Mouse (Mus musculus) MEL (cell line): ENCODE data around the gene Aatk. TPM values are rescaled to one million over a fixed set of nuclear protein-coding genes. Genes with fewer than 3 reads are reported as not detected.

Source experiments
- DNase-seq: peaks from one replicate; pipeline ENCODE4 v3.0.0; 2011; ENCODE audit warnings: low read depth, low spot score
- H3K27ac ChIP-seq: 2 replicates; pipeline ENCODE4 v1.5.1; 2012; ENCODE audit warnings: low read depth, mild to moderate bottlenecking, control low read depth, low read length, moderate library complexity; ENCODE audit not compliant: control insufficient read depth
- H3K27me3 ChIP-seq, 2 experiments: fragments of 150-350 bp in 1 of 2; sonication (generic) in 1 of 2; 2 replicates each; pipeline ENCODE4 v1.6.1; 2012; ENCODE audit warnings: low read length in 2 of 2, mild to moderate bottlenecking in 2 of 2, improper control_type of control experiment in 1 of 2, moderate library complexity in 1 of 2; ENCODE audit not compliant: insufficient read depth in 2 of 2, control insufficient read depth in 1 of 2
- H3K36me3 ChIP-seq, 2 experiments: 2 replicates each; pipeline ENCODE4 v1.6.1; 2012 to 2014; ENCODE audit warnings: low read length in 2 of 2, improper control_type of control experiment in 1 of 2, inconsistent platforms in 1 of 2, mild to moderate bottlenecking in 1 of 2; ENCODE audit not compliant: insufficient read depth in 2 of 2, control insufficient read depth in 1 of 2
- H3K4me1 ChIP-seq, 2 experiments: fragments of 150-350 bp in 1 of 2; sonication (generic) in 1 of 2; 2 replicates each; pipeline ENCODE4 v1.6.1; 2012; ENCODE audit warnings: low read length in 2 of 2, improper control_type of control experiment in 1 of 2, mild to moderate bottlenecking in 1 of 2; ENCODE audit not compliant: insufficient read depth in 2 of 2, control insufficient read depth in 1 of 2
- H3K4me3 ChIP-seq, 2 experiments: fragments of 150-350 bp in 1 of 2; sonication (generic) in 1 of 2; 2 replicates each; pipeline ENCODE4 v1.5.1; 2012; ENCODE audit warnings: low read depth in 2 of 2, low read length in 2 of 2, mild to moderate bottlenecking in 2 of 2, moderate library complexity in 2 of 2, control low read depth in 1 of 2, improper control_type of control experiment in 1 of 2; ENCODE audit not compliant: control insufficient read depth in 1 of 2, insufficient read depth in 1 of 2
- H3K79me2 ChIP-seq: 2 replicates; pipeline ENCODE4 v1.6.1; 2012; ENCODE audit warnings: mild to moderate bottlenecking, low read length, moderate library complexity; ENCODE audit not compliant: control insufficient read depth, poor library complexity, insufficient read depth
- H3K9ac ChIP-seq: 2 replicates; pipeline ENCODE4 v1.6.1; 2012; ENCODE audit warnings: low read depth, mild to moderate bottlenecking, control low read depth, low read length, moderate library complexity; ENCODE audit not compliant: control insufficient read depth, poor library complexity, severe bottlenecking
- H3K9me3 ChIP-seq: fragments of 150-350 bp; sonication (generic); replicated peaks from 2 replicates; pipeline ENCODE4 v1.6.1; 2012; ENCODE audit warnings: mild to moderate bottlenecking, low read length, improper control_type of control experiment, moderate library complexity; ENCODE audit not compliant: insufficient read depth
- BHLHE40 ChIP-seq: IDR thresholded peaks from 2 replicates; pipeline ENCODE4 v1.6.1; 2012; ENCODE audit warnings: low read depth, mild to moderate bottlenecking, inconsistent platforms, low read length, improper control_type of control experiment, borderline replicate concordance
- CHD1 ChIP-seq: IDR thresholded peaks from 2 replicates; pipeline ENCODE4 v1.6.1; 2012; ENCODE audit warnings: low read depth, mild to moderate bottlenecking, inconsistent platforms, low read length, improper control_type of control experiment
- CHD2 ChIP-seq: IDR thresholded peaks from 2 replicates; pipeline ENCODE4 v1.6.1; 2011; ENCODE audit warnings: low read length, improper control_type of control experiment
- E2F4 ChIP-seq: IDR thresholded peaks from 2 replicates; pipeline ENCODE4 v1.6.1; 2011; ENCODE audit warnings: low read depth, low read length, improper control_type of control experiment, borderline replicate concordance
- ELF1 ChIP-seq: IDR thresholded peaks from 2 replicates; pipeline ENCODE4 v1.6.1; 2014; ENCODE audit warnings: low read depth, mild to moderate bottlenecking, inconsistent platforms, low read length, improper control_type of control experiment, moderate library complexity
- EP300 ChIP-seq, 2 experiments: IDR thresholded peaks; 2 replicates each; pipeline ENCODE4 v1.6.1; 2011; ENCODE audit warnings: improper control_type of control experiment in 2 of 2, low read length in 2 of 2, low read depth in 1 of 2, mild to moderate bottlenecking in 1 of 2
- ETS1 ChIP-seq: IDR thresholded peaks from 2 replicates; pipeline ENCODE4 v1.6.1; 2012; ENCODE audit warnings: low read depth, mild to moderate bottlenecking, inconsistent platforms, low read length, improper control_type of control experiment, moderate library complexity
- GABPA ChIP-seq: IDR thresholded peaks from 2 replicates; pipeline ENCODE4 v1.6.1; 2012; ENCODE audit warnings: low read depth, mild to moderate bottlenecking, inconsistent platforms, low read length, improper control_type of control experiment, moderate library complexity
- JUND ChIP-seq: IDR thresholded peaks from 2 replicates; pipeline ENCODE4 v1.6.1; 2011; ENCODE audit warnings: low read depth, mild to moderate bottlenecking, improper control_type of control experiment, low read length
- KAT2A ChIP-seq: conservative IDR thresholded peaks from 2 replicates; pipeline ENCODE4 v1.6.1; 2012; ENCODE audit warnings: low read depth, low read length, improper control_type of control experiment, inconsistent platforms
- MAZ ChIP-seq: IDR thresholded peaks from 2 replicates; pipeline ENCODE4 v1.6.1; 2012; ENCODE audit warnings: low read depth, mild to moderate bottlenecking, inconsistent platforms, low read length, improper control_type of control experiment
- MEF2A ChIP-seq: IDR thresholded peaks from 2 replicates; pipeline ENCODE4 v1.6.1; 2014; ENCODE audit warnings: low read depth, mild to moderate bottlenecking, inconsistent platforms, low read length, improper control_type of control experiment; ENCODE audit not compliant: poor library complexity, insufficient replicate concordance, severe bottlenecking; ENCODE audit errors: extremely low read depth
- MXI1 ChIP-seq: IDR thresholded peaks from 2 replicates; pipeline ENCODE4 v1.6.1; 2011; ENCODE audit warnings: mild to moderate bottlenecking, low read depth, low read length, improper control_type of control experiment
- MYB ChIP-seq: IDR thresholded peaks from 2 replicates; pipeline ENCODE4 v1.6.1; 2011; ENCODE audit warnings: mild to moderate bottlenecking, low read depth, low read length, improper control_type of control experiment
- NELFE ChIP-seq: IDR thresholded peaks from 2 replicates; pipeline ENCODE4 v1.6.1; 2011; ENCODE audit warnings: low read depth, low read length, improper control_type of control experiment
- POLR2A ChIP-seq, 2 experiments: IDR thresholded peaks; 2 replicates each; pipeline ENCODE4 v1.6.1; 2011 to 2012; ENCODE audit warnings: low read length in 2 of 2, mild to moderate bottlenecking in 2 of 2, control low read depth in 1 of 2, improper control_type of control experiment in 1 of 2, low read depth in 1 of 2, moderate library complexity in 1 of 2; ENCODE audit not compliant: control insufficient read depth in 1 of 2, insufficient read depth in 1 of 2, poor library complexity in 1 of 2
- RAD21 ChIP-seq: IDR thresholded peaks from 2 replicates; pipeline ENCODE4 v1.6.1; 2011; ENCODE audit warnings: mild to moderate bottlenecking, low read depth, low read length, improper control_type of control experiment
- TBP ChIP-seq: IDR thresholded peaks from 2 replicates; pipeline ENCODE4 v1.8.0; 2011; ENCODE audit warnings: low read depth, low read length, improper control_type of control experiment
- USF2 ChIP-seq, 2 experiments: IDR thresholded peaks; 2 replicates each; pipeline ENCODE4 v1.6.1; 2011 to 2012; ENCODE audit warnings: improper control_type of control experiment in 2 of 2, low read length in 2 of 2, borderline replicate concordance in 1 of 2, inconsistent platforms in 1 of 2, low read depth in 1 of 2, mild to moderate bottlenecking in 1 of 2; ENCODE audit not compliant: insufficient read depth in 1 of 2
- ZC3H11A ChIP-seq: IDR thresholded peaks from 2 replicates; pipeline ENCODE4 v1.6.1; 2012; ENCODE audit warnings: low read depth, mild to moderate bottlenecking, inconsistent platforms, low read length, improper control_type of control experiment
- ZKSCAN1 ChIP-seq: IDR thresholded peaks from 2 replicates; pipeline ENCODE4 v1.6.1; 2012; ENCODE audit warnings: low read depth, mild to moderate bottlenecking, inconsistent platforms, low read length, improper control_type of control experiment, moderate library complexity
- polyA plus RNA-seq, 2 experiments: library from polyadenylated mRNA; stranded (reverse) in 1 of 2; unstranded in 1 of 2; fragments of >175 nt in 1 of 2; fragments of >200 nt in 1 of 2; gene quantifications; 2 replicates each; pipeline versions ENCODE4 v1.2.1 to v1.2.4; 2012; ENCODE audit warnings: low replicate concordance in 2 of 2, low read depth in 1 of 2; ENCODE audit not compliant: insufficient read length in 2 of 2, insufficient read depth in 1 of 2, missing spikeins in 1 of 2
- total RNA-seq: library from RNA; depleted of rRNA; stranded (reverse); fragments of 300-350 nt; gene quantifications from 2 replicates; pipeline ENCODE4 v1.2.3, GENCODE M21; 2012

Gene Aatk
- total and polyA plus RNA-seq, 3 experiments, result 0.04 TPM; not detected in 2

DNA sequence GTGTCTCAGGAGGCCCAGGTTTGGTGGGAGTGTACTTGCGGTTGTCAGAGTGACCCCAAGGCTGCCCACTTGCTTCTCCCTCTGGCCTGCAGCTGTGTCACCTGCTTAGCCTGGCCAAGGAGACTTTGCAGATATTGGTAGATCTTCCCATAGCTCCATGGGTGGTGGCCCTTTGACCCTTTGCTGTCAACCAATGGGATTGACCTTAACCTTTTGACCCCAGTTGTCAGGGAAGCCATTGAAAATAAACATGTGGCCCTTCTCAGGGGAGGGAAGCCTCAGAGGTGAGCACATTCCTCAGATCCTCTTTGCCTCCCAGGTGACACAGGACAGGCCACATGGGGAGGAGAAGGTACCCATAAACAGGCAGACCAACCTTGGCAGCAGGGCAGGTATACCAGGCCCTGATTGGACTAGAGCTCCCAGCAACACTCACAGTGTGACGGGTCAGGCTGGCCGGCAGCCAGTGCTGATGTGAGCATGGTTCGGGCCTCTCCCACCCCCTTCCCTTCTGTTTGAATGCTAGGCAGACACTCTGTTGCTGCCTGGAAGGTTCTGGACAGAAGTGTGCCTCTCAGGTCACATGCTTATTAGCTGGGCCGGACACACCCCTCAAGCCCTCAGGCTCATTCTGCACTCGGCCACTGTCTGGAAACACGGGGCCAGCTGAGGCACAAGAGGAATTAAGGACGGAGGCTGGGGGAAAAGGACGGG, 17.4 kb downstream of the Aatk start:
- no peaks in the 10 kb centered on the region for H3K9me3 ChIP-seq
- no peak overlapping the region for H3K9ac ChIP-seq
- no peak for DNase-seq
- peaks cover 6 to 9% of the 10 kb centered on the region in 2 experiments for H3K27me3 ChIP-seq
- no peaks in the 10 kb centered on the region for H3K4me1 ChIP-seq
- H3K79me2 ChIP-seq, result no peaks in the 10 kb centered on the region
- H3K36me3 ChIP-seq, result no peaks in the 10 kb centered on the region
- TF ChIP-seq MYB (no peak), E2F4 (no peak), MAZ (no peak), NELFE (no peak), ELF1 (no peak), CHD2 (no peak), ZKSCAN1 (no peak), ZC3H11A (no peak), EP300 (IDR thresholded peaks at IDR 0.05; ENCODE audit: low read depth in 1 of 2, low read length in 2 of 2) (no peak), ETS1 (no peak), GABPA (no peak), MEF2A (no peak), TBP (no peak), JUND (no peak), BHLHE40 (no peak), KAT2A (no peak)
- no peak overlapping the region for H3K27ac ChIP-seq
- H3K4me3 ChIP-seq, result no peak overlapping the region

- no peak for TF ChIP-seq POLR2A (IDR thresholded peaks at IDR 0.05; ENCODE audit: control insufficient read depth in 1 of 2, insufficient read depth in 1 of 2, low read depth in 1 of 2, low read length in 2 of 2, poor library complexity in 1 of 2)
- no peak for TF ChIP-seq CHD1
- TF ChIP-seq RAD21, result no peak
- TF ChIP-seq MXI1, result no peak
- TF ChIP-seq USF2 (IDR thresholded peaks at IDR 0.05; ENCODE audit: borderline replicate concordance in 1 of 2, insufficient read depth in 1 of 2, low read depth in 1 of 2, low read length in 2 of 2), result no peak
- Histone ChIP-seq H3K36me3 (no peaks in the 10 kb centered on the region), H3K9me3 (no peaks in the 10 kb centered on the region), H3K4me1 (no peaks in the 10 kb centered on the region), H3K4me3 (no peak overlapping the region), H3K9ac (no peak overlapping the region), H3K27me3 (peaks cover 9 to 11% of the 10 kb centered on the region in 2 experiments), H3K79me2 (no peaks in the 10 kb centered on the region), H3K27ac (no peak overlapping the region)
- DNase-seq, result no peak
Observed at GRCm38 (mm10) chr11:120028319-120029092, 18.5 kb downstream of the Aatk start.
